Mouse (Mus musculus) intestine, postnatal 0 days (tissue): ENCODE measurements around the gene Lmntd1. TPM values are rescaled to one million over a fixed set of nuclear protein-coding genes. Genes with fewer than 3 reads are reported as not detected.

ENCODE experiments used
- ATAC-seq: fragments of 200-750 bp; cut with Nextera tagmentation; 2 replicates; pipeline ENCODE4 v1.8.0; 2017; ENCODE audit warnings: mild to moderate bottlenecking, moderate TSS enrichment, moderate library complexity
- H3K27ac ChIP-seq: fragments of 300-500 bp; sonication (generic); 2 replicates; pipeline ENCODE4 v1.5.1; 2014; ENCODE audit warnings: mild to moderate bottlenecking, low read depth, low read length, moderate library complexity
- H3K27me3 ChIP-seq: fragments of 300-500 bp; sonication (generic); replicated peaks from 2 replicates; pipeline ENCODE4 v1.6.1; 2014; ENCODE audit warnings: low read length, mixed read lengths; ENCODE audit not compliant: control insufficient read depth, insufficient read depth
- H3K36me3 ChIP-seq: fragments of 300-500 bp; sonication (generic); 2 replicates; pipeline ENCODE4 v1.6.1; 2014; ENCODE audit warnings: mild to moderate bottlenecking, moderate library complexity; ENCODE audit not compliant: control insufficient read depth, insufficient read depth
- H3K4me1 ChIP-seq: fragments of 300-500 bp; sonication (generic); replicated peaks from 2 replicates; pipeline ENCODE4 v1.6.1; 2014; ENCODE audit warnings: antibody characterized with exemption, low read length, mixed read lengths; ENCODE audit not compliant: control insufficient read depth, insufficient read depth
- H3K4me2 ChIP-seq: fragments of 300-500 bp; sonication (generic); replicated peaks from 2 replicates; pipeline ENCODE4 v1.6.1; 2014; ENCODE audit warnings: low read depth, mild to moderate bottlenecking, moderate library complexity
- H3K4me3 ChIP-seq: fragments of 300-500 bp; sonication (generic); 2 replicates; pipeline ENCODE4 v1.5.1; 2014; ENCODE audit warnings: low read depth, low read length
- H3K9ac ChIP-seq: fragments of 300-500 bp; sonication (generic); 2 replicates; pipeline ENCODE4 v1.6.1; 2014; ENCODE audit warnings: mild to moderate bottlenecking, low read depth, low read length
- H3K9me3 ChIP-seq: fragments of 300-500 bp; sonication (generic); 2 replicates; pipeline ENCODE4 v1.6.1; 2016; ENCODE audit warnings: mixed run types; ENCODE audit not compliant: control insufficient read depth
- CTCF ChIP-seq: sonication (generic); IDR thresholded peaks from 2 replicates; pipeline ENCODE4 v1.5.1; 2016; ENCODE audit warnings: low read depth, mild to moderate bottlenecking, control low read depth, antibody characterized with exemption, moderate library complexity
- WGBS: fragments of 180-500 bp; shearing (Covaris S2); extraction: QIAGEN DNeasy Blood & Tissue Kit; methylation state at CpG from one replicate; pipeline ENCODE4 v1.1.7; 2014; 5-methylcytosine and 5-hydroxymethylcytosine counted together
- polyA plus RNA-seq: library from polyadenylated mRNA; unstranded; fragments of >200 nt; fragmentation: Nextera tagmentation; extraction: Ambion mirVana; gene quantifications from 2 replicates; pipeline ENCODE4 v1.2.1, GENCODE M21; 2015

Lmntd1 gene
- polyA plus RNA-seq, 1 experiment from 2014 or later: 0.61 TPM

- H3K9ac ChIP-seq: no peak overlapping the region
- no peaks in the 10 kb centered on the region for H3K4me1 ChIP-seq
- 46% methylated on average over 6 of the region's 6 CpGs for WGBS
- H3K9me3 ChIP-seq: no peaks in the 10 kb centered on the region
- no peak for TF ChIP-seq CTCF
- H3K4me2 ChIP-seq: no peak overlapping the region
- no peak for ATAC-seq
- no peaks in the 10 kb centered on the region for H3K36me3 ChIP-seq
- H3K27me3 ChIP-seq: no peaks in the 10 kb centered on the region
- no peak overlapping the region for H3K27ac ChIP-seq
- H3K4me3 ChIP-seq: no peak overlapping the region
Observed at GRCm38 (mm10) chr6:145630269-145630668, 16.1 kb upstream of the Lmntd1 start.

DNA sequence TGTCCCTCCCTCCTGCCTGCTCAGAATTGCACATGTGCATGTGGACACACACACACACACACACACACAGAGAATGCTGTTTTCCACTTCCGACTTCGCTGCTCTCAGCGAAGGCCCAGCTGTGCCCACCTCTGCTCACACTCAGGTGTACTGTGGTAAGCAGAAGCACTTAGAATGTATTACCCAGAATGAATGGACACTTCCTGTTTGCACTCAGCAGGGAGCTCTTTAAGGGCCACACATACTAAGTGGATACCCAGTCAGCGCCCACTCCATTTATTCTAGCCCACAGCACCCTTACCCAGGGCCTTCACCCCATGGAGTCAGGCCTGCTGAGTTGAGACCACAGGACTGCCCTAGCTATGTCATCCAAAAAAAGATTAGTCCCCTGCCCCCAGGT, 9.0 kb upstream of the Lmntd1 start:
- TF ChIP-seq CTCF: no peak
- WGBS: 79% methylated on average over 4 of the region's 4 CpGs

DNA sequence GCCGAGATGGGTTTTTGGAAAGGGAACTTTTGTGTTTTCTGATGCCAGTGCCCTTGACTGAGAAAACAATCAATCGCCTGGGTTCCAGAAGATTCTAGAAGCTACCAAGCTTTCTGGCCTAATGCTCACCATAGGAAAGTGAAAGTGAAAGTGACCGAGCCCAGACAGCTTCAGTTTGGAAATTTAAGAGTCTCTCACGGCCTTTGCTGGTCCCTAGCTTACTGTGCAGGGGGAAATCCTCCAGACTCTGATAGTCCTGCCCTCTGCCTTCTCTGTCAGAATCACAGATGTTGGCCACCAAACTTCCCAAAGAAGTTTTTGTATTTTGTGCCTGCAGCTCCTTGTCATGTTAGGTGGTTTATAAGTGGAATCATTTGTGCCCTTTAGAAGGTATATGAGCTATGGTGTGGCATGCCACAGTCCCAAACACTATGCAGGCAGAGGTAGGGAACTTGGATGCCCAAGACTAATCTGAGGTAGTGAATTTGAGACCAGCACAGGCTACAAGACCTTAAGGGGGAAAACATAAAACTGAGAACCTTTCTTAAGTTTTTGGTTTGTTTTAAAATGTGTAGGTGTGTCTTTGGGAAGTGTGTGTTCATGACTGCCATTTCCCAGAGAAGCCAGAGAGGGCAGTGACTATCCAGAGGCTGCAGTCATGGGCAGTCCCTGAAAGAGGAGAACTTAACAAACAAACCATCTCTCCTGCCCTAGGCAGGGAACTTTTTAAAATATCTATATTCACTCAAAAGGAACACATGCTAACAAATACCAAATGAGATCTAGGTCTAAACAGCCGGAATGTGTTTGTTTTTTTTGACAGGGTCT, 2.5 kb upstream of the Lmntd1 start:
- H3K9me3 ChIP-seq: no peaks in the 10 kb centered on the region
- no peak overlapping the region for H3K9ac ChIP-seq
- no peaks in the 10 kb centered on the region for H3K27me3 ChIP-seq
- H3K27ac ChIP-seq: no peak overlapping the region
- WGBS: 68% methylated on average over 5 of the region's 5 CpGs
- no peaks in the 10 kb centered on the region for H3K36me3 ChIP-seq
- no peaks in the 10 kb centered on the region for H3K4me1 ChIP-seq
- no peak for ATAC-seq
- TF ChIP-seq CTCF: no peak; the same call in 1 of the 2 replicates
- H3K4me3 ChIP-seq: no peak overlapping the region
- no peak overlapping the region for H3K4me2 ChIP-seq

More for the DNA sequence above, 9.0 kb upstream of the Lmntd1 start:
- Histone ChIP-seq H3K9me3 (no peaks in the 10 kb centered on the region), H3K4me3 (no peak overlapping the region), H3K27ac (no peak overlapping the region), H3K27me3 (no peaks in the 10 kb centered on the region), H3K4me1 (no peaks in the 10 kb centered on the region), H3K9ac (no peak overlapping the region), H3K4me2 (no peak overlapping the region), H3K36me3 (no peaks in the 10 kb centered on the region)
- ATAC-seq: no peak

- no peak for ATAC-seq
- Histone ChIP-seq H3K36me3 (no peaks in the 10 kb centered on the region), H3K4me2 (no peak within 1 kb of the TSS), H3K9ac (no peak within 1 kb of the TSS), H3K4me1 (no peaks in the 10 kb centered on the region), H3K27me3 (no peaks in the 10 kb centered on the region), H3K27ac (no peak within 1 kb of the TSS), H3K9me3 (no peaks in the 10 kb centered on the region), H3K4me3 (no peak within 1 kb of the TSS)
- no peak for TF ChIP-seq CTCF
- 98% methylated on average over 31 of the region's 31 CpGs for WGBS
Observed at GRCm38 (mm10) chr6:145615666-145616210, 1.6 kb upstream of the Lmntd1 start, which contains the start of gene Tuba3b. TSS of gene Tuba3b (plus strand) at chr6:145615757.

- no peaks in the 10 kb centered on the region for H3K9me3 ChIP-seq
- ATAC-seq: no peak
- H3K4me1 ChIP-seq: no peaks in the 10 kb centered on the region
- no peak overlapping the region for H3K4me3 ChIP-seq
- H3K27ac ChIP-seq: no peak overlapping the region
- no peak overlapping the region for H3K4me2 ChIP-seq
- TF ChIP-seq CTCF: no peak
- no peak overlapping the region for H3K9ac ChIP-seq
- H3K36me3 ChIP-seq: no peaks in the 10 kb centered on the region
- 88% methylated on average over 3 of the region's 3 CpGs for WGBS
- no peaks in the 10 kb centered on the region for H3K27me3 ChIP-seq
Observed at GRCm38 (mm10) chr6:145612611-145613010, 1.5 kb downstream of the Lmntd1 start.

DNA sequence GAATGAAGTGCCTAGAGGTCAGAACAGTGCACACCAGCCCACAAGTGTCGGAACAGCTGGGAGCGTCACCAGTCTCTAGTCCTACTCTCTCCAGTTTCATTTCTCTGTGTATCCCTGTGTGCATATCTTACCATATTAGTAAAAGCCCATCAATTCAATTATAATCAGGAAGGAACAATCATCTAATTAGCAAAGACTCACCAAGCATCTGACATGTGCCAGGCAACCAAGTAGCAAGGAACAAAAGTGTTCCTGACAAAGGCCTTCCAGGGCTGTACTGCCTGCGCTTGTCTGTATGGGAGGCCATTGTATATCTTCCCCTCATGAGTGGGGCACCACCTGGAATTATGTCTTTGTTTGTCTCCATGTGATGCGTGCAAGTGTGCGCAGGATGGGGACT, 3.2 kb downstream of the Lmntd1 start:
- no peaks in the 10 kb centered on the region for H3K9me3 ChIP-seq
- H3K27me3 ChIP-seq: no peaks in the 10 kb centered on the region
- no peak for ATAC-seq
- H3K9ac ChIP-seq: no peak overlapping the region
- H3K4me2 ChIP-seq: no peak overlapping the region
- H3K4me3 ChIP-seq: no peak overlapping the region
- 86% methylated on average over 5 of the region's 5 CpGs for WGBS
- H3K4me1 ChIP-seq: no peaks in the 10 kb centered on the region
- no peak overlapping the region for H3K27ac ChIP-seq
- no peak for TF ChIP-seq CTCF
- no peaks in the 10 kb centered on the region for H3K36me3 ChIP-seq
